8 mouse cellular contexts compared by ENCODE assay signal in the genomic region with DNA sequence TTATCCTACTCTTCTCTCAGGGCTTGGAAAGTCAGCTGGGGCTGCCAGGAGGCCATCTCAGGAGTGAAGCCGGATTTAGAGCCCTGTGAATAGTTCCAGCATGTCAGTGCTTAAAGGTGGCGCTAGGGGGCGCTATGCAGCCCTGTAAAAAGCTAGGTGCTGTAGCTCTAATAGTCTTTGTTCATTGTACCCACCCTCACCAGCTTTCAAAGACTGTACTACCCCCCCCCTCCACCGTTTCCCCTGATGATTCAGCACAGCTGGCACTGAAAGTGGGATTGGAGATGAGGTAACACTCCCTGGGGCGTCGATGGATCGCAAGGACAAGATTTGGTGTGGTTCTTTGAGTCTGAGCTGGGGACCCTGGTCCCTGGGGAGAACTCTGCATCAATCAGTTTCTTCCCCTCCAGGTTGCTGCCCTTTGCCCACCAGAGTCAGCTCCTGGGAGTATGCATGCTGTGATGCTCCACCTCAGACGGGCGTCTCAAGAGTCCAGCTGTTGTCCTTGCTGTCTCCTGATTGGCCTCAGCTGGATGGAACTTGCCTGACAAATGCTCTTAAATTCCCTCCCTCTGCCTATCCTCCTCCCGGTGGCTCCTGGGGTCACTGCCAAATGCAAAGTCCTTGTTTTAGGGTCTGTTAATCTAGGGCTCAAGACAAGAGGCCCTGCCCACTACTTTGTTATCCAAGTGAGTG. TPM values are rescaled to one million over a fixed set of nuclear protein-coding genes. Genes with fewer than 3 reads are reported as not detected.
DNase-seq lines count a peak whose midpoint lies in the region; ATAC-seq lines count a peak whose summit lies in the region.

No protein-coding gene starts in this region.

- no peak overlapping the region for H3K4me2 ChIP-seq in embryonic facial prominence, embryonic 14.5 days (ENCODE audit: low read depth, low read length)
- no peak overlapping the region for H3K4me2 ChIP-seq in hindbrain, embryonic 15.5 days

- peaks cover 3% of the 10 kb centered on the region; the same call in 1 of the 2 replicates for H3K36me3 ChIP-seq in embryonic facial prominence, embryonic 14.5 days (ENCODE audit: control insufficient read depth, insufficient read depth, low read length)
- H3K36me3 ChIP-seq in hindbrain, embryonic 15.5 days: no peaks in the 10 kb centered on the region

- no peak overlapping the region for H3K9ac ChIP-seq in embryonic facial prominence, embryonic 14.5 days (ENCODE audit: low read depth, low read length)
- H3K9ac ChIP-seq in hindbrain, embryonic 15.5 days: no peak overlapping the region

- no peak overlapping the region for H3K27ac ChIP-seq in embryonic facial prominence, embryonic 14.5 days (replicated peaks; ENCODE audit: low read depth, low read length)
- H3K27ac ChIP-seq in hindbrain, embryonic 15.5 days (replicated peaks): peak overlapping the region; percentile 64; the same call in 1 of the 2 replicates

- peak; percentile 35 for ATAC-seq in embryonic facial prominence, embryonic 14.5 days (ENCODE audit: low read depth)
- no peak for ATAC-seq in hindbrain, embryonic 15.5 days (ENCODE audit: low FRiP score, low read depth)

- no peaks in the 10 kb centered on the region for H3K27me3 ChIP-seq in embryonic facial prominence, embryonic 14.5 days (replicated peaks; ENCODE audit: control insufficient read depth, insufficient read depth, low read length)
- no peaks in the 10 kb centered on the region for H3K27me3 ChIP-seq in hindbrain, embryonic 15.5 days

- H3K4me1 ChIP-seq in embryonic facial prominence, embryonic 14.5 days (ENCODE audit: control insufficient read depth, insufficient read depth, low read length): 0 out of 2 replicates have a peak, but pooled peaks cover 4% of the 10 kb centered on the region
- H3K4me1 ChIP-seq in hindbrain, embryonic 15.5 days (replicated peaks): peaks cover 24% of the 10 kb centered on the region

- no peaks in the 10 kb centered on the region for H3K9me3 ChIP-seq in embryonic facial prominence, embryonic 14.5 days (ENCODE audit: control insufficient read depth, low read length)
- no peaks in the 10 kb centered on the region for H3K9me3 ChIP-seq in hindbrain, embryonic 15.5 days

- WGBS in embryonic facial prominence, embryonic 14.5 days: 23% methylated on average over 10 of the region's 10 CpGs
- 16% methylated on average over 10 of the region's 10 CpGs for WGBS in hindbrain, embryonic 15.5 days

- peak; percentile 50 to 78 for DNase-seq in adrenal gland, adult (ENCODE audit: inconsistent age in 2 of 2, low spot score in 1 of 2)
- DNase-seq in adrenal gland, postnatal 4 days (ENCODE audit: low spot score in 2 of 2): no peak
- peak; percentile 44 to 56 for DNase-seq in right cerebral cortex, adult 2 months (ENCODE audit: low spot score in 2 of 2)
- DNase-seq in right cerebral cortex, postnatal 25 days: no peak
- DNase-seq in embryonic facial prominence, embryonic 14.5 days (ENCODE audit: low spot score): peak; percentile 67
- DNase-seq in lung, postnatal 25 days (ENCODE audit: low spot score): peak; percentile 46
- peak; percentile 57 for DNase-seq in retina, postnatal 7 days (ENCODE audit: low read depth, low spot score)

- H3K4me3 ChIP-seq in embryonic facial prominence, embryonic 14.5 days (ENCODE audit: low read depth, low read length): no peak overlapping the region
- H3K4me3 ChIP-seq in hindbrain, embryonic 15.5 days: no peak overlapping the region

RNA-seq across cellular contexts. Expression of gene D630003M21Rik, which starts 33.9 kb away (rescaled TPM):
- total RNA-seq in adrenal gland, postnatal 4 days (2021): 1 to 10 TPM; 5.1 to 6.1 TPM
- polyA plus RNA-seq in embryonic facial prominence, embryonic 14.5 days (2014; fragmentation: Nextera tagmentation; extraction: Ambion mirVana): 5.4 and 6.8 TPM in 2 replicates
- 1.8 and 2.4 TPM in 2 replicates for polyA plus RNA-seq in hindbrain, embryonic 15.5 days (2015; fragmentation: Nextera tagmentation; extraction: Ambion mirVana)

RNA-seq across cellular contexts. Expression of gene Tgm2, which starts 48.9 kb away (rescaled TPM):
- 10 to 100 TPM; 58.1 to 65.3 TPM for total RNA-seq in adrenal gland, postnatal 4 days (2021)
- 18.8 and 19.9 TPM in 2 replicates for polyA plus RNA-seq in embryonic facial prominence, embryonic 14.5 days (2014; fragmentation: Nextera tagmentation; extraction: Ambion mirVana)
- polyA plus RNA-seq in hindbrain, embryonic 15.5 days (2015; fragmentation: Nextera tagmentation; extraction: Ambion mirVana): 8.6 and 10.8 TPM in 2 replicates

Comparison
In these comparisons a context has a peak if more than half of its experiments do, and no peak if none do; other contexts are left out.
1. DNase-seq: peak in adrenal gland, adult (2 of 2), right cerebral cortex, adult 2 months (2 of 2), embryonic facial prominence, embryonic 14.5 days (single experiment), lung, postnatal 25 days (single experiment) and retina, postnatal 7 days (single experiment); none in adrenal gland, postnatal 4 days (0 of 2) and right cerebral cortex, postnatal 25 days (single experiment).